Mouse (Mus musculus): ENCODE measurements around the gene Mapk8ip3.
"Not testable (repeated sequence)": the region's sequence is repeated elsewhere in the genome, so short reads cannot be mapped to it uniquely, and the experiment has no call there.

DNA sequence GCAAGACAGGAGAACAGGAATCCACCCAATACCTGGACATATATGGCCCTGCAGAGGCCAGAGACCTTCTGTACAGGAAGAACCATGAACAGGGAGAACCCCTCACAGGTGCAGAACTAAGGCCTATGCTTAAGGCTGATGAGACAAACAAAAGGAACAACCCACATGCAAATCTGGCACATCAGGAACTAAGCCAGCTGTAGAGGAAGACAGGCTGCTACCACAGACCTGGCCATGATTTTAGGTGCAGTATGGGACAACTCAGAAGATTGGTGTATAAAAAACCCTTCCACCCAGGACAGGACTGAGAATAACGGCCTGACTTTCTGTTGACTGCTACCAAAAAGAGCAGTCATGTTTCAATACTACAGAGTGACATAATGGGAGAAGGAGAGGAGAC lies 6.8 kb upstream of the Mapk8ip3 start:
- TF ChIP-seq CTCF (IDR thresholded peaks at IDR 0.05; ENCODE audit: borderline replicate concordance, control insufficient read depth, extremely low read depth, insufficient read depth, low read length, poor library complexity); POLR2A (IDR thresholded peaks at IDR 0.05; ENCODE audit: control insufficient read depth, extremely low read depth, insufficient read depth, low read length, poor library complexity): not testable (repeated sequence)
